Mouse (Mus musculus): ENCODE results near the gene Tcap.

Gene Tcap

DNA sequence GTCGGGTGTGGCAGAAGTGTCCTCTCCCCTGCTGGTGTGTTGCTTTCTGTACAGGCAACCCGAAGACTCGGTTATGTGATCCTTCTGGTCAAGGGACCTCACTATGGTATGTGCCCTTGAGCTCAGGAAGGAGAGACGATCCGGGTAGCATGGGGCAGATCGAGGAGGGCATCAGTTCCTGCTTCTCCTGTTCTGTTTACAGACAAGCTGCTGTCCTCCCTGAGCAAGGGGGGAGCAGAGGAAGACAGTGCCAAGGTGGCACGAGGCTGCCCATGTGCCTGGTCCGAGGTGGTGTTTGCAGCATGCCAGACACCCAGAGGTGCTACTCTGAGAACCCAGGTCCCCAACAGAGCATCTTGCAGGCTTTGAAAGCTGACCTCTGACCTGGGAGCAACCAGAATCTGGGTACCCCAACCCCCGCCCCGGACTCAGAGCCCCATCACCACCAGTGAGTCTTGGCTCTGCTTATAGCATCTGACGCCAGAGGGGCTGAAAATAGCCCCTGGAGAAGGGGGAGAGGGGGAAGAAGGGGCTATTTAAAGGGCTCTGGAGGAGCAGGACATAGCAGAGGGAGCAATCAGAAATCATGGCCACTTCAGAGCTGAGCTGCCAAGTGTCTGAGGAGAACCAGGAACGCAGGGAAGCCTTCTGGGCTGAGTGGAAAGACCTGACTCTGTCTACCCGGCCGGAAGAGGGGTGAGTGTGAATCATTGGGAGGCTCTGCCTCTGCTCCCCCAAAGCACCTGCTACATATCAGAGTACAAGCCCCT is at the start of gene Tcap:
Tcap (plus strand) TSS at position 551 of the 770 bp plus-strand sequence.
- DNase-seq = no peak

DNA sequence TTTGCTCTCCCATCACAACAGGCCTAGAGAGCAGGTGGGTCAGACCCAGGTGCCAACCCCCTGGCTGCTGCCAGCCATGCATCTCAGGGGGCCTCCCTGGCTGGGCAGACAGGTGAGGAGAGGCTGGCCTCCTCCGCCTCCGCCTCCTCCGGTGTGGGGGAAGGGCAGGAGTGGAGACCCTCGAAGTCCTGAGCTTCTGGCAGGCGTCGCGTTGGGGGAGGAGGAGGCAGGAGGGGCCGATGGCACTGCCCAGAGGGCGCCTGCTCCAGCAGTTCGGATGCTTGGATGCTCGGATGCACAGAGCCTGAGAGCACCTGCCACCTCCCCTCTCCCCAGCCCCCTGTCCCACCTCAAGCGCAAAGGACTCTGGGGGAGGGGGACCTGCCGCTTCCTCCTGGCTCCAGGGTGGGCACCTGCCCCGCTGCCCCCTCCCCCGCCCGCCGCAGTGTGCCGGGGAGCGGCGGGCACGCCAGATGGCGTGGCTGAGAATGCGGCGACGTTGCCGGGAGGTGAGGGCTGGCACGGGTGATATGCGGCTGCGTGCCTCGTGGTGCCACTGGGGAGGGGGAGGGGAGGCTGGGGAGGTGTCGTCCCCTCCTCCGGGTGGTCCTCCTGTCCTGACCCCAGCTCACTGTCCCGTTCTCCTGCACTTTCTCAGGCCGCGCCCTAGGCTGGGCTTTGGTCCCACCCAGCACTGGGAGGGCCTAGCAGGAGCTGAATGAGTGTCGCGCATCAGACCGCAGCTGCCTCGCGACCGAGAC is 49.5 kb upstream of the Tcap start:
- DNase-seq = no peak

DNA sequence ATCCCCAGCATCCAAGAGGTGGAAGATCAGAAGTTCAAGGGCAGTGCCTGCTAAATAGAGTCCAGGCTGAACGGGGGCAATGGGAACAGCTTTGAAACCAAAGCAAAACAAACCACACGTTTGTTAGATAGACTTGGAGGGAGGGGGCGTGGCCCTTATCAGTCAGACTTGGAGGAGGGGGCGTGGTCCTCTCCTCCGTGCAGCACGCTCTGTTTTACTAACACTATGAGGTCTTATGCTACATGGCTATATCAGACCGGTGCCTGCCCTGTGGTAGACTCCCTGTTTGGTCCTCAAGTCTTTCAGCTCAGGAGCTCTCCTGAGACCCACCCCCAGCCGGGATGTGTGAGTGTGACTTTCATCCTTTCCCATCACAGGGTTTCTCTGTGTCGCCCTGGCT is 48.4 kb upstream of the Tcap start:
- no peak for DNase-seq

DNA sequence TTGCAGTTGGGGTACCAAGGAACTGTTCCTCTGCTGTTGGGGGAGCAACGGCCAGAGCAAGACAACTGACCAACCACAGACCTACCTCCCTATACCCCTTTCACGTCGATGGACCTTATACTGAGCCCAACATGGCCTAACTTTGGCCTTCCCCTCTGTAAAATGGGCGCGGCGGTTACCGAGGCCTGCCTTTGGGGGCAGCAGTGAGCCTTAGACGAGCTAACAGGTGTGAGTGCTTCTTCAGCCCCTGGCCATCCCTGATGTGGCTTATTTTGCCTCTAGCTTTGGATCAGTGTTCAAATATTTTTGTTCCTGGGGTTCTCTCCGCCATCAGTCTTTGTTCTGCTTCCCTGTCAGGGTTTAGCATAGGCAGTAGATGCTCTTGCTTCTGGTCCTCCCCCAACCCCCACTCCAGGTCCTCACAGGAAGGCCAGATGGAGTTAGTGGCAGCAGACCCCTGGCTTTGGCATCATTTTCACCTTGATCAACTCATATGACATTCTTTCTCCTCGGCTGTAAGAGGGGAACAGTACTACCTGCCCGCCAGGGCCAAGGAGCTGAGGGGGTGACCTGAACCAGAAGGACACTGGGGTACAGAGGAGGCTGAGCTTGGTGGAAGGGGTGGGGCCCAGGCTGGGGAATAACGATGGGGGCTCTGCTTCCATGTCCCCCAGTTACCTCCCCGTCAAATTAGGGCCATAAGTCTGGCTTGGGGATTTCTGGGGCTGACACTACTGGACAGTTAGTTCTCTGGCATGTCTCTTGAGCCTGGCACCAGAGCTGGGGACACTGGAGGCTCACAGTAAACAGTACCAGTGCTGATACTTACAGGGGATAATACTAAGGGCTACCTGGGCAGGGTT is 47.1 kb upstream of the Tcap start:
- DNase-seq = peak in 1 of 2 experiments; percentile 58

DNA sequence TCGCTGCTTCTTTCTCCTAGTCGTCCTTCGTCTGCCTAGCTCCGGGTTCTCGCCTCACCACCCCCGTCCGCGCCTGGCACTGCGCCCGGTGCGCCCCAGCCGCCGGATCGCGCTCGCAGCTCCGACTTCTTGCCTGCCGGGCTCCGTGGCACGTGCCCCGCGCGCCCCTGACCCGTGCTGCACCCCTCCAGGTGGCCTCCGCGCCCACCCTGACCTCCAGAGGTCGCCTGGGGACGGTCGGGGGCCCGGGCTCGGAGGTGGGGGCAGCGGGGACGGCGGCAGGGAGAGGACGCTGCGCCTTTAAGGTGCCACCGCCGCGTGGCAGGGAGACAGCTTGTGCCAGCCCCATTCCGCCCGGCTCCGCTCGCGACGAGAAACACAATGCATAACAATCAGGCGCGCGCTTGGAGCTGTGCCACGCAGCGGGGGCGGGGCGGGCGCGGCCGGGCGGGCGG is 45.1 kb upstream of the Tcap start:
- no peak for DNase-seq

DNA sequence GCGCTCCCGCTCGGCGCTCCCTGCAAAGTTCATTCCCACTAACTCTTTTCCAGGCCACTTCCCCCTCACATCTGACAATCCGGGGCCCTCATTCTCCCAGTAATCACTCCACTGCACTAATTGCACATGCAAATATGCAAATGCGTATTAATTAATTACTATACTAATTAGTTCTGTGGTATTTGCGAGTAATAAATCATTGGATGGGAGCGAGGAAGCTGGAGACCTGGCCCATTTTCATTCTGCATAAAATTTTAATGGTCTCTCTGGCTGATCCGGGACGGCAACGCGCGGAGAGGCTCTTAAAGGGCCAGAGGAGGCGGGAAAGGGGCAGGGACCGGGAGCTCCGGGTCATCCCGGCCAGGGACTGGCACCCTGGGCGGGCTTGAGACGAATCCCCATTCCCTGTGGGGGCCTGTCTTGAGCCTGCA is 44.5 kb upstream of the Tcap start:
- DNase-seq = no peak

DNA sequence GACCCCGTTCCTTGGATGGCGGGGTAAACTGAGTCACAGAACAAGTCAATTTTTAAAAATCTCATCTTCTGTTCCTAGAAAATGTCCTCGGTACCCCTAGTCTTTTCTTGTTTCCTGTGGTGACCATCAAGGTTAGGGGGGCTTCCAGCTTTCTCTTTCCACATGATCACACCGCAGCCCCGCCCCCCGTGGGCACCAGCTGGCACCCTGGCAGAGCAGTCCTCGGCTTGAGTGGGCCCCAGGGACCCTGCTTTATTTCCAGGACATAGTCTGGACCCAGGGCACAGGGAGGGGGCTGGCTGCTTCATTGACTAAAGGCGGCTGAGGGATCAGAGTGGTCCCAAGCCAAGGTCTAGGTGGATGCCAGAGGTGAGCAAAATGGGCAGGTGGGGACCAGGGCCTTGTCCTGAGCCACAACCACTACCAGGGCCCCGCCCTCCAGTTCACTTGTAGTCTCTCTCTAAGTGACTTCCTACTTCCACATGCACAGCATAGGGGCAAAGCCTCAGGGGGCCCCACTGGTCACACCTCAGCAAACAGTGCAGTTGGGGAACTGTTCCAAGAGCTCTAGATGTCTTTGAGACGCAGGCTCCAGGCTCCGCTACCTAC is 43.8 kb upstream of the Tcap start:
- DNase-seq = peak; percentile 31 to 42

DNA sequence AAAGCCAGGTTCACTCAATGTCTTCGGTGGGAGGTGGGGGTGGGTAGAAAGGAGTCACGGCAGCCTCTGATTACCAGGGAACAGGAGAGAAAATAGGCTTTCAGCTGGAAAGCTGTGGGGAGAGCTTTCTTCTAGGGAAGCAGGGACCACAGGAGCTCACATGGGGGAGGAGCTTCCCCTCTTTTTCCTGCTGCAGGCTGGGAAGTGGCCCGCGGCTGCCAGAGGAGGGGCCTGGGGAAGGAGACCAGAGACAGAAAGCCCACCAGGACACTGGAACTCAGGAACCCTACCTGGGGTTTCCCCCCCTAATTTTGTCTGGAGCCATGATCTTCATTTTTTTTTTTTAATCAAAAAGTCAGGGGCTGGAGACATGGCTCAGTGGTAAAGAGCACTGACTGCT is 43.0 kb upstream of the Tcap start:
- no peak for DNase-seq

DNA sequence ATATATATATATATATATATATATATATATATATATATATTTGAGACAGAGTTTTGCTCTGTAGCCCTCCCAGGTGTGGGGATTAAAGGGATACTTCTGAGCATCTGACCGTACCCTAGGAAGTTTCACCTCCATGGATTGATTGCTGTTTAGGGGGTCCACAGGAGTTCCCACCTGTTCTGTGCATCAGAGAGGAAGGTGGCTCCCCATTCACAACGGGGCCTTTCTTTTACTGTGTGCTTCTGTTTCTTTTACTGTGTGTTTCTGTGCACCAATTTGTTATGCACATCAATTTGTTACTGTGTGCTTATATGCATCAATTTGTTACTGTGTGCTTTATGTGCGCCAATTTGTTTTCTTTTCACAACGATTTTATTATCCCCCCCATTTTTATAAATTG is 42.4 kb upstream of the Tcap start:
- no peak for DNase-seq

DNA sequence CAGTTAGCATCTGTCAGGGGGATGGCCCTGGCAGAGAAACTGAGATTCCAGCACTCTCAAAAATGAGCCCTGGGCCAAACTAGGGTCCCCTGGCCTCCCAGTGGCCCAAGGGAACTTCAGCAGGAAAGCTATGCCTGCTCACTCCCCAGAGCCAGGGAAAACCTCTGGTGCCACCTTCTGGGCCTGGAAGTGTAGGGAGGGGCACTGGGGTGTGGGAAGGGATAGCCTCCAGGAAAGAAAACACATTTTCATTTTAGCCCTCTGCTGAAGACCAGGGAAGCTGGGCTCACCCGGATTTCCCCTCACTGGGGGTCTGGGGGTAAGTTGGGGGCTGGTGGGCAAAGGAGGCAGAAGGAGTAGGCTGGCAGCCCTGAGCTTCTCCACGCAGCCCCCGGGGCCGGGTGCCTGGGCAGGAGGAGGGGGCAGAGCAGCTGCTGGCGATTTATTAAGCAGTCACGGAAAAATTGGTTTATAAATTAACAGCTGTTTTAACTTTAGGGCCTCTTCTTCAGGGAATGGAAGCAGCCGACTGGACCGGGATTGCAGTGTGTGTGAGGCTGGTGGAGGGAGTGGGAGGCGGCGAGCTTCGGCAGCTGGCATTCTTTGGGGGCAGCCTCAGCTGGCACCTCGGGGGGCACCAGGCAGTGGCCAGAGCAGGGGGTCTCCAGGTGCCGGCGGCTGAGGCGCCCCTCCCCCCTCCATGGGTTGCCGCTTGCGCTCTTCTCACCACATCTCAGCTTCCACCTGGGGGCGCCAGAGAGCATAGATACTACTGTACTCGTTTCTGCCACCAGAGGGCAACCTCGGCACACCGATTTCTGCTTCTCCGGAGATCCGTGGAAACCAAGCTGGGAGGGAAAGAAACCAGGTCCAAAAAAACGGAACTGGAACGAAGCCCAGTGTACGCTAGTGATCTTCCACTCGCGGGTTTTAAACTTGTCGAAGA is 41.3 kb upstream of the Tcap start:
- peak; percentile 76 to 94 for DNase-seq

DNA sequence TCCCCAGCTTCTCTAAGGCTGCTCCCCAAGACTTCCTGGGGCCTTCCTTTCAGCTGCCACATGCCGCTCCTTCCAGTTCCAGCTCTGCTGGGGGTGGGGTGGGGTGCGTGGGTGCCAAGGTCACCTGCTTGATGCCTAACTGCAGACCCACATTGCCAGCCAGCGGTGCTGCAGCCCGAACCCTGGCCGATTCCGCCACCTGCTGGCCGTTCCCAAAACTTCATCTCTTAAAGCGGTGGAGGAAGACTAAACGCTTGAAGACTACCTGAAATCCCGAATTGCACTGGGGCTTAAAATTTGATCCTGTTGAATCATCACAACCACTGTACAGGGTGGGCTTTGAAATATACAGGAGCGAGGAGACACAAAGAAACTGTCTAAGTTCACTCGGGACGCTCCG is 38.4 kb upstream of the Tcap start:
- DNase-seq = peak; percentile 62 to 82

DNA sequence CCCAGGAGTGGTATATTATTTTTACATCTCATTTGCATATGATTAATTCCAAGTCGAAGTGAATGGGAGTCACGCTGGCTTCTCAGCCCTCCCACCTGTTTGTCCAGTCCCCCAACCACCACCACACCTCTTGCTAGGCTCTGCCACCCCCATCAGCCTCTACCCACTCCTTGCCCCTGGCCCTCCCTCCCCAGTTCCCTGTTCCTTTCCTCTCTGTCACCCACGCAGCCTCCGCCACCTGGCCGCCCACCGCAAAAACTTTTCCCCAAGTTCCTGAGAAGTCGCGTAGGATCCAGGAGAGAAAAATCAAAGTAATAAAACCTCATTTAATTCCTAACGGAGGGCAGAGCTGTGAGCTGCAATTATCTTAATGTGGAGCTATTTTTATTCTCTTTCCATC is 37.4 kb upstream of the Tcap start:
- no peak for DNase-seq

DNA sequence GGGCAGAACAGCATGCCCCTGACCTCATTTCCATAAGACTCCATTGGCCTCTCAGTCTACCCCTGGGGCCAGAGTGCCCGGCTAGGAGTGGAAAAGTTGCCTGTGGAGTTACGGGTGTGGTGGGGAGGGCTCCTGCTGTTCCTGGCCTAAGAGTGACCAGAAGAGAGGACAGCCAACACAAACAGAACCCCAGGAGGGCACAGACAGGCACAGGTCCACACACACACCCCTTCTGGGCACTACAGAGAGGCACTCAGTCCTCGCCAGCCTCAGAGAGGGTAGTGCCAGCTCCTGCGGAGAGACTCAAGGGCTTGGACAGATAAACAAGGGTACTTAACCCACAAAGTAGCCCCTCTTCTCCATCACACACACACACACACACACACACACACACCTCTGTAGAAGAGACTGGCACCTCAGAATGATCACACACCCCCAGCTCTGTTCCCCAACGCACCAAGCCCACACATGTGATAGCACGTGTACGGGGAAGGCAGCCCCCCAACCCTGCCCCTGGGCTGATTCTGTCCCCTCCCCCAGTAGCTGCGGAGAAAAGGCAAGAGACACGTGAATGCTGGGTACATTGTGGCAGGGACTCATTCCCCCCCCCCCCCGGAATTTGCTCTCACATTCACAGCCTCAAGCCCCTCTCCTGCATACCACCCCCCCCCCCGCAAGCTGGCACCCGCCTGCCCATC is 36.1 kb upstream of the Tcap start:
- no peak for DNase-seq

DNA sequence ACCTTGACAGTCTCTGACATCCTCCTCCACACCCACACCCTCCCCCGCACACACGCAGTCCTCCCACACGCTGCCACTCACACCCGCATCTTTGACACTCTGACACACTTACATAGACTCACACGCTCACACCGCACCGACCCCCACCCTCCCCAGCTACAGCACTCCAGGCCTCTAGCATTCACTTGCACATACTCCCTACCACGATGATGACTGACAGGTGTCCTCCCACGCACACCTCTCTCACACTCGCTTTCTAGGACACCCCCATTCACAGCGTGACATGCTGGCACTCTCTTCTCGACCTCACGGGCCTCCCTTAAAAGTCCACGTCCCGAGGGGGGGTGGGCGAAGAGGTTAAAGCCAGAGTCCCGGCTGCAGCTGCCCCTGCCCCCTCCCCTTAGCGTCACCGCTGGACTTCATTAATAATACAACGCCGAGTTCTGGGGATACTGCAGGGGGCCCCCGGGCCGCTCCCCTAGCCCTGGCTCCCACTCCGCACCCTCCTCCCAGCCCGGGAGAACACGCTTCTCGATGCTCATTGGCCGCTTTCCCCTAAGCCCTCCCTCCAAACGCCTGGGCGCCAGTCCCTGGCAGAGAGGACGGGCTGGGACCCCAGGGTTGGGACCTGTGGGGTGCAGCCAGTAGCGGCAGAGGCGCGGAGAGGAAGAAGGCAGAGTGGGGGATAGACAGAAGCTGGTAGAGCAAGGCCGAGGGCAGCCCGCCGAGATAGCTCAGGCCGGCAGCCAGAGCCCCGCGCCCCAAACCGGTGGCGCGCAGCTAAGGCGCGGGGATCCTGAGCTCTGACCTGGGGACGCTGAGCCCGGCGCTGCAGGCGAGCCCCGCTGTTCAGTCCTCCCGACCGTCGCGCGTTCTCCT is 35.3 kb upstream of the Tcap start, which contains the start of gene Ppp1r1b:
Ppp1r1b (plus strand) TSS at position 322 of the 879 bp plus-strand sequence.
- no peak for DNase-seq

DNA sequence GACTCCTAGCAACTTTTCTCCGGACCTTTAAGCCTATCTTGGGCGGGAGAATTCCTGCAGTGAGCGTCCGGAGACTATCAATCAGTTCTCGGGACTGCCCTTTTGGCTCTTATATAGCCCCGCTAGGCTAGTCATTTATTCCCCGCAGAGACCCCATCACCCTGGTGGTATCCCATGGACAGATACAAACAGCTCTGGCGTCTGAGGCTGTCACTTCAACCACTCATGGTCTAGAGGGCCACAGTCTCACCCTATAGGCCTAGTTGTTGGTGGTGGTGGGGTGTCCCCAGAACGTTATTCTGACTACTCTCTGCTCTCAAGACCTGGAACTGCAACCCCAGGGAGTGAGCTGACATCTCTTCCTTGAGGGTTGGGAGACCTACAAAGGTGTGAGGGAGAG is 34.3 kb upstream of the Tcap start:
- DNase-seq = no peak

DNA sequence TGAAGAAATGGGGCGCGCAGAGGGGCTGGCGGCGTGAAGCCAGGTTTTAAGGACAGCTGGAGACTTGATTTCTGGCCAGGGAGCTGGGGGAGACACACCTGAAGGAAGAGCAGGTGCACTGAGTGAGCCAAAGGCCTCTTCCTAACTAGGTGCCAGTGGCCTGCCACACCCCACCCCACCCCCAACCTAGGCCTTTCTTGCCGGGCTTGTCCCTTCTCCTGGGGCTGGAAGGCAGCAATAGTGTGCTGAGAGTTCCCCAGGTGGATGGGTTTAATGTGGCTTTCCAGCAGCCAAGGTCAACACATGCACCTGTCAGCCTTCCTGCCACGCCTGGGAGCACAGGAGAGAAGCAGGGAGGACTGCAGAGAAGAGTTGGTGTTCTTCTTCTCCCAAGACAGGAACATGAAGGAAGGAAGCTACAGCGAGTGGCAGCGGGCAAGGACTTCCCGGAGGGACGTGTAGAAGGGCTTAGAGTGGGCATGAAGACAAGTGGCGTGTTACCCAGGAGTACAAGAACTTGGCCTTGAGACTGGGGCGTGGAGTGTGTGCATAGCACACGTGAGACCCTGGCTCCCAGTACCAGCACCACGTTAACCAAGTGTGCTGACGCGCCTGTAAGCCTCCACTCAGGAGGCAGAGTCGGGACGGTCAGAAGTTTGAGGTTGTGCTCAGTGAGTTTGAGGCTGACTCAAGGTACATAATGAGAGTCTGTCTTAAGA is 31.2 kb upstream of the Tcap start:
- DNase-seq = no peak

DNA sequence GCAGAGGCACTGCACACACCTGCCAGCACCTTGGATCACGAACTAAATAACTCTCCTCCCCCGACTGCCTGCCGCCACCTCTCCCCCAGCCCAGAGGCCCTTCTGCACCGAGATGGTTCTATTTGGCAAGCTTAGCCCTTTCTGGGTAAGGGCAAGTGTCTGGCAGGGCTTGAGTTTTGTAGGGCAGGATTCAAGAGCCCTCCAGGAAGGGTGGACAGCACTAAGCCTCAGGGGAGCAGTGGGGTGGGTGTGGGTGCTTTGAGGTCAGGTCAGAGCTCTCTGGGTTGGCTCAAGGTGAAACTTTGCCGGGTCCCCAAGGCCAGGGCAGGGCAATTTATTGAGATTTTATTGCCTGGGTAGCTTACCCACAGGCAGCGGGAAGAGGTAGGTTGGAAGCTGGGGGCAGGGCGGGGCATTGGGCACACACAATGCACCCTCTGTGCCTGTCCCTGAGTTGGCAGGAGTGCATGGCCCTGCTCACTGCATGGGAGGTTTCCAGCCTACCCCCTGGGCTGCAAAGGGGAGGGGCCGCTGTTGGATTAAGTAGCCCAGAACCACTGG is 29.9 kb upstream of the Tcap start:
- DNase-seq = no peak

DNA sequence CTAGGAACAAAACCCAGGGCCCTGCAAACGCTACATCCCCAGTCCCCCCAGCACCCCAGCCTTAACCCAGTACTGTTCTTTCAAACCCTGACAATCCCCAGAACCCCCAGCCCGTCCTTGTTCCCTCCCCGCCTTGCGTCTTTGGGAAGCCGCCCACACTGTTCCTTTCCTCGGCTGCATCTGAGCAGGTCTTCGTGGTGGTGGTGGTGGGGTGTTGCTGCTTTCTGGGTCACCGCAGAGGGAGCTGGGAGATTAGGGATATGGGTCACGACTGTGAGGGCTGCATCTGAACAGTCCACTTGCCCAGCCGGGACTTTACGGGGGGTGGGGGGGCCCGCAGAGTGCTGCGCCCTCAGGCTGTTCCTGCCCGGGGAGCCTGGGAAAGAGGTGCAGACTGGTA is 29.2 kb upstream of the Tcap start:
- DNase-seq = no peak

All from spleen, adult 18-20 months (tissue).